Mouse (Mus musculus): ENCODE results near the gene Shisa9. TPM values are rescaled to one million over a fixed set of nuclear protein-coding genes. Genes with fewer than 3 reads are reported as not detected.

The Shisa9 gene
- total and polyA plus RNA-seq, 3 experiments: not detected

- DNase-seq (ENCODE audit: extremely low read depth): no peak
These were observed 212.9 kb downstream of the Shisa9 start for GRCm38 (mm10) chr16:12196841-12197240.

GRCm38 (mm10) chr16:12197611-12198010, 213.7 kb downstream of the Shisa9 start:
- no peak overlapping the region for H3K4me3 ChIP-seq (replicated peaks in 1 of 3; ENCODE audit: low read depth in 2 of 3, low read length in 2 of 3, poor library complexity in 1 of 3)
- H3K9ac ChIP-seq (ENCODE audit: insufficient read depth, low read depth): no peak overlapping the region
- no peak for DNase-seq (ENCODE audit: extremely low read depth)
- H3K27ac ChIP-seq (ENCODE audit: insufficient read depth, low read depth): no peak overlapping the region
- H3K4me1 ChIP-seq (ENCODE audit: control insufficient read depth in 1 of 2, insufficient read depth in 2 of 2): no peaks in the 10 kb centered on the region
- in situ Hi-C loops (cut with MboI; ENCODE audit: low pct_ligation_motif_present, low pct_unique_long_range_greater_than_20kb, low sequenced_read_pairs) (loop anchor here (25.0 kb wide), 1 partner anchor 760 kb away; no protein-coding TSS in a partner anchor), dilution Hi-C loops (cut with MboI; ENCODE audit: extremely low pct_ligation_motif_present, extremely low pct_unique_long_range_greater_than_20kb, low sequenced_read_pairs) (no loop called here)
- peaks cover 7% of the 10 kb centered on the region for H3K27me3 ChIP-seq (replicated peaks)
- H3K9me3 ChIP-seq (replicated peaks; ENCODE audit: low read length): no peaks in the 10 kb centered on the region
- no peaks in the 10 kb centered on the region for H3K36me3 ChIP-seq (replicated peaks in 1 of 2; ENCODE audit: control insufficient read depth in 1 of 2, insufficient read depth in 1 of 2, low read length in 1 of 2)
- TF ChIP-seq POLR2A (IDR thresholded peaks at IDR 0.05; ENCODE audit: low read depth, low read length): no peak
- no peak for TF ChIP-seq E2F4 (IDR thresholded peaks at IDR 0.05; ENCODE audit: insufficient replicate concordance, low read depth, low read length)
- no peak for TF ChIP-seq RAD21 (IDR thresholded peaks at IDR 0.05; ENCODE audit: low read depth, low read length)
- no peak for TF ChIP-seq MXI1 (IDR thresholded peaks at IDR 0.05; ENCODE audit: low read depth, low read length)
- no peak for TF ChIP-seq HCFC1 (IDR thresholded peaks at IDR 0.05; ENCODE audit: low read depth, low read length)
- TF ChIP-seq ETS1 (conservative IDR thresholded peaks at IDR 0.05; ENCODE audit: low read depth, low read length): no peak
- no peak for TF ChIP-seq TBP (conservative IDR thresholded peaks at IDR 0.05; ENCODE audit: low read depth, low read length)
- TF ChIP-seq CTCF (conservative IDR thresholded peaks at IDR 0.05 in 1 of 2, IDR thresholded peaks at IDR 0.05 in 1 of 2; ENCODE audit: low read depth in 2 of 2, low read length in 2 of 2): no peak
- no peak for TF ChIP-seq TCF12 (IDR thresholded peaks at IDR 0.05; ENCODE audit: low read depth, low read length)
- H3K79me2 ChIP-seq (replicated peaks; ENCODE audit: control insufficient read depth, extremely low read depth, insufficient read depth, poor library complexity, severe bottlenecking): no peaks in the 10 kb centered on the region
- no peak overlapping the region for H3K4me2 ChIP-seq (ENCODE audit: insufficient read depth, low read depth, poor library complexity, severe bottlenecking)

More at GRCm38 (mm10) chr16:12196841-12197240, 212.9 kb downstream of the Shisa9 start:
- no peak overlapping the region for H3K27ac ChIP-seq (ENCODE audit: insufficient read depth, low read depth)
- no peaks in the 10 kb centered on the region for H3K36me3 ChIP-seq (replicated peaks in 1 of 2; ENCODE audit: control insufficient read depth in 1 of 2, insufficient read depth in 1 of 2, low read length in 1 of 2)
- no peaks in the 10 kb centered on the region for H3K79me2 ChIP-seq (replicated peaks; ENCODE audit: control insufficient read depth, extremely low read depth, insufficient read depth, poor library complexity, severe bottlenecking)
- dilution Hi-C loops (cut with MboI; ENCODE audit: extremely low pct_ligation_motif_present, extremely low pct_unique_long_range_greater_than_20kb, low sequenced_read_pairs): no loop called here
- H3K9me3 ChIP-seq (replicated peaks; ENCODE audit: low read length): no peaks in the 10 kb centered on the region
- H3K4me3 ChIP-seq (replicated peaks in 1 of 3; ENCODE audit: low read depth in 2 of 3, low read length in 2 of 3, poor library complexity in 1 of 3): no peak overlapping the region
- TF ChIP-seq MEF2A (IDR thresholded peaks at IDR 0.05; ENCODE audit: borderline replicate concordance, low read depth, low read length) (no peak), E2F4 (IDR thresholded peaks at IDR 0.05; ENCODE audit: insufficient replicate concordance, low read depth, low read length) (no peak), MXI1 (IDR thresholded peaks at IDR 0.05; ENCODE audit: low read depth, low read length) (no peak), JUN (IDR thresholded peaks at IDR 0.05; ENCODE audit: insufficient read depth, low read depth, low read length) (no peak), TBP (conservative IDR thresholded peaks at IDR 0.05; ENCODE audit: low read depth, low read length) (no peak), RCOR1 (conservative IDR thresholded peaks at IDR 0.05; ENCODE audit: low read depth, low read length) (no peak), GABPA (IDR thresholded peaks at IDR 0.05; ENCODE audit: insufficient replicate concordance, low read depth, low read length) (no peak), ZMIZ1 (IDR thresholded peaks at IDR 0.05; ENCODE audit: low read depth, low read length) (no peak), NRF1 (IDR thresholded peaks at IDR 0.05; ENCODE audit: low read depth, low read length) (no peak), ZKSCAN1 (IDR thresholded peaks at IDR 0.05; ENCODE audit: borderline replicate concordance, low read depth, low read length) (no peak), MAZ (IDR thresholded peaks at IDR 0.05; ENCODE audit: low read depth, low read length) (no peak), ETS1 (conservative IDR thresholded peaks at IDR 0.05; ENCODE audit: low read depth, low read length) (no peak), USF2 (conservative IDR thresholded peaks at IDR 0.05; ENCODE audit: low read depth, low read length) (no peak), TCF12 (IDR thresholded peaks at IDR 0.05; ENCODE audit: low read depth, low read length) (no peak), NELFE (IDR thresholded peaks at IDR 0.05; ENCODE audit: low read depth, low read length) (no peak), KAT2A (IDR thresholded peaks at IDR 0.05; ENCODE audit: insufficient replicate concordance, low read length) (no peak), BHLHE40 (IDR thresholded peaks at IDR 0.05; ENCODE audit: low read depth, low read length) (no peak), POLR2A (IDR thresholded peaks at IDR 0.05; ENCODE audit: low read depth, low read length) (no peak), CHD1 (IDR thresholded peaks at IDR 0.05; ENCODE audit: low read depth, low read length) (no peak), JUND (conservative IDR thresholded peaks at IDR 0.05; ENCODE audit: low read depth, low read length) (no peak)
- no peaks in the 10 kb centered on the region for H3K4me1 ChIP-seq (ENCODE audit: control insufficient read depth in 1 of 2, insufficient read depth in 2 of 2)
- in situ Hi-C loops (cut with MboI; ENCODE audit: low pct_ligation_motif_present, low pct_unique_long_range_greater_than_20kb, low sequenced_read_pairs): loop anchor here (25.0 kb wide), 1 partner anchor 760 kb away; no protein-coding TSS in a partner anchor
- H3K9ac ChIP-seq (ENCODE audit: insufficient read depth, low read depth): no peak overlapping the region
- peaks cover 7% of the 10 kb centered on the region for H3K27me3 ChIP-seq (replicated peaks)
- no peak overlapping the region for H3K4me2 ChIP-seq (ENCODE audit: insufficient read depth, low read depth, poor library complexity, severe bottlenecking)
